Mouse (Mus musculus): ENCODE results near the gene Stox2.

GRCm38 (mm10) chr8:47487231-47487630 lies 41.1 kb upstream of the Stox2 start:
- TF ChIP-seq CTCF (IDR thresholded peaks at IDR 0.05) = no peak
- no peak for TF ChIP-seq EP300 (IDR thresholded peaks at IDR 0.05)

Data from lung, postnatal 0 days (tissue).